Mouse (Mus musculus): Measurements from ENCODE around the gene Tmbim6. TPM values are rescaled to one million over a fixed set of nuclear protein-coding genes. Genes with fewer than 3 reads are reported as not detected.

Gene Tmbim6
- total RNA-seq, 1 experiment from 2014 or later: 813 TPM

DNA sequence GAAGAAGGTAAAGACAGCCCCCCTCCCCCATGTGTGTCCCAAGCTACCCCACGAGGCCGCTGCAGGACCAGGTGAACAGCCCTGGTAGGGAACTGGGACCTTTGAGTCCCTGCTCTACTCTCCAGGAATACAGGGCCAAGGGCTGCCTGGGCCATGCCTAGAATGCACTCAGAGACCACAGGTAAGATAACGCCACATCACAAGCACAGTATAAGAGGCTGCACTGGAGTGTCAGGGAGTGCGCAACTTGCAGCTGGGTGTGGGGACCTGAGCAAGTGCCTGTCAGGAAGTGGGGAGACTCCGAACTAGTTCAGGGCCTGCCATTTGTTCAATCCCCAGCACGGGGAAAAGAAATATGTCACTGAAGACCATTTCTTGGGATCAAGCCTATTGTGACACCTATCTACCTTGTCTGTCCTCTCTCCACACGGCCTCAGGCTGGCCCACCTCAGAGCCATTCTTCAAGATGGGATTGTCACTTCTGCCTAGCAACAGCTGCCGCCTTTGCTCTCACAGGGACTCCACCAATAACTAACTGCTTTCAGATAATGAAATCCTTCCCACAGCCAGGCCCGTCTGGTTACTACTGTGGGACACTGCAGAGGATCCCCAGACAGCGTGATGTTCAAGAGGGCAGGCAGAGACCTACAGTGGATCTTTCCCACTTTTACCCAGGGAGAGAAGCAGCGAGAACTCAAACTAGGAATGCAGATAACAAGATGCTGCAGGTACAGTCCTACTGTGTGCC lies 60.6 kb downstream of the Tmbim6 start:
- DNase-seq: no peak

DNA sequence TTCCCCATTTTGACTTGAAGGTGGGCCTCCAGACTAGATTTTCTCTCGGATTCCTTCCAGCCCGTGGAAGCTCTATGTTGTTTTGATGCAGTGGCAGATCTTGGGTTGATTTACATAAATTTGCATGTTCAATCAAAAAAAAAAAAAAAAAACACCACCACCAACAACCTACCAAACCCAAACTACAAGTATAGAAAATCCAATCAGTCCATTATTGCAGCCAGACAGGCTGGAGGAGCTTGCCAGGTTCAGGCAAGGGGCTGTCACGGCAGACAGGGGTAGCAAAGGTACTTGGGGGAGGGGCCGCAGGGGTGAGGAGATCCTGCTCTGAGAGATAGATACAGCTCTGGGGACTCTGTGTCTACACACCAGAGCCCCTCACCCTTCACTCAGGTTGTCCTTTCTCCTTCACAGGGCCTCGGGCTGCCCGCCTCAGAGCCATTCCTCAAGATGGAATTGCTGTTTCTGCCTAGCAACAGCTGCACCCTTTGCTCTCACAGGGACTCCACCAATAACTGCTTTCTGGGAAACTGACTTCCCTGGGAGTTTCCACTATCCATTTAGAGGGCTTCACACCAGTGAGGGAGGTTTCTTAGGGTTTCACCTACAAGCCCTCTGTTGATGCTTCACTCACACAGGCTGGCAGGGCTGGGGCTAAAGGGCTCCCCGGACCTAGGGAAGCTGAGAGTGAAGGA lies 62.0 kb downstream of the Tmbim6 start:
- DNase-seq: no peak

DNA sequence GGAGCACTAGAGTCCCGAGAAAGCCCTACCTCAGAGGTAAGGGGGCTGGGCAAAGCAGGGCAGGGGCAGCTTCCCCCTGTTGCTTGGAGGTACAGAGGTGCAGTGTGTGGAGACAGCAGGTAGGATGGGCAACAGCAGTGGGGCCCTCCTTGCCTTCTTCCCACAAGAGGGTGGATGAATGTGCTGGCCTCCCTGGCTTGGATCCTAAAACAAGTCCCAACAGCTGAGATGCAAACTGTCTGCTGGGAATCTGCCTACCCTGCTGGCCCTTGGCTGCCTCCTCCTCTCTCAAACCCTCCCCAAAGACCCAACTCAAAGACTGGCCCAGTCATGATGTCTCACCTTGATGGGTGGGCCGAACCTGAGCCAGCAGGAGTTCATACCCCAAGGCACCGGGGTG lies 62.7 kb downstream of the Tmbim6 start:
- DNase-seq: no peak

DNA sequence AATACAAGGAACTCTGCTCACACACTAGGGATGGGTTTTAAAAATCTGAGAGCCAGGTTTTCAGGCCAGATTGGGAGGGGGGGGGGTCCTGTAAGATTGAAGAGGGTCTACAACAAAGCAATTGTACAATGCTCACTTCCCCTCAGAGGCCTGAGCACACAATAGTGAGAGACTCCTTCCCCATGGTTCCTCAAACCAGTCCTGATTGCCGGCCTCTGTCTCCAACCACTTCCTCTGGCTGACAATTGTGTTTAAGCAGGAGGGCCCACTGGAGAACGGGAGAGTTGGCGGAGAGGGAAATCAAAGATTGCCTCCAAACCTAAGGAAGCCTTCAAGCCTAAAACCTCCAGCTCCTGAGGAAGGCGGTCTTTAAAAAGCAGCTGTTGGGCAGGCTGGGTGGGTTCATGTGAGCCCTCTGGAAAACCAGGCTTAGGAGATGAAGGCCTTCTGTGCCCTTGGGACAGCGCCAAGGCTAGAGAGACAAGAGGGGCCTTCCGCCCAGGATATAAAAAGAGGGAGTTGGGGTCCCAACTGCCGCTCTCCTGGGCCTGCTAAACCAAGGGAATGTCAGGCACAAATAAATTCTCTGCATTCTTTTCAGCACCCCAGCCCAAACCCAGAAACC lies 63.8 kb downstream of the Tmbim6 start:
- DNase-seq: no peak

DNA sequence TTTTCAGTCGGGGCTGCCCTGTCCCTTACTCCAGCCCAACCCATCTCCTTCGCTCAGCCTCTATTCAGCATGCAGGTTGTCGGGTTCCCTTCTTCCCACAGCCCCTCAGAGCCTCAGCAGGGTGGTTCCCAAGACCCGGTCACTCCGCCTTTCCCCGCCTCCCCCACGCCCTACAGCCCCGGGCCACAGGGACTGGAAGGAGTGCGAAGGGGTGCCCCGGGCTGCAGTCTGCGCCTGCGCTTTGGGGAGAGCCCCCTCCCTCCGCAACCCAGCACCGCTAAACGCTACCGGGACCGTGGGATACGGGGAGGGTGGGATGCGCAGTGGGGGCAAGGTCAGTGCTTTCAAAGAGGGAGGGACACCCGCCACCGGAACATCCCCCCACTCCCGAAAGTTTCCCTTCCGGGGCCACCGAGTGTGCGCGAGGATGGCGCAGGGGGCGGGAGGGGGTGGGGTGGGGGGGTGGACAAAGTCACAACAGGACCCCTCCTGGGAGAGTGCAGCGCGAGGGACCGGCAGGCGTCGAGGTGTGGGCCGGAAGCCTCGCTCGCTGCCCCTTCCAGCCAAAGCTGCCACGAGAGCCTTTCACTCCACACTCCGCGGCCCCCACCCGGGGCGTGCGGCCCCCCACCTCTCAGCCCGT lies 64.4 kb downstream of the Tmbim6 start:
- DNase-seq: peak; percentile 75

DNA sequence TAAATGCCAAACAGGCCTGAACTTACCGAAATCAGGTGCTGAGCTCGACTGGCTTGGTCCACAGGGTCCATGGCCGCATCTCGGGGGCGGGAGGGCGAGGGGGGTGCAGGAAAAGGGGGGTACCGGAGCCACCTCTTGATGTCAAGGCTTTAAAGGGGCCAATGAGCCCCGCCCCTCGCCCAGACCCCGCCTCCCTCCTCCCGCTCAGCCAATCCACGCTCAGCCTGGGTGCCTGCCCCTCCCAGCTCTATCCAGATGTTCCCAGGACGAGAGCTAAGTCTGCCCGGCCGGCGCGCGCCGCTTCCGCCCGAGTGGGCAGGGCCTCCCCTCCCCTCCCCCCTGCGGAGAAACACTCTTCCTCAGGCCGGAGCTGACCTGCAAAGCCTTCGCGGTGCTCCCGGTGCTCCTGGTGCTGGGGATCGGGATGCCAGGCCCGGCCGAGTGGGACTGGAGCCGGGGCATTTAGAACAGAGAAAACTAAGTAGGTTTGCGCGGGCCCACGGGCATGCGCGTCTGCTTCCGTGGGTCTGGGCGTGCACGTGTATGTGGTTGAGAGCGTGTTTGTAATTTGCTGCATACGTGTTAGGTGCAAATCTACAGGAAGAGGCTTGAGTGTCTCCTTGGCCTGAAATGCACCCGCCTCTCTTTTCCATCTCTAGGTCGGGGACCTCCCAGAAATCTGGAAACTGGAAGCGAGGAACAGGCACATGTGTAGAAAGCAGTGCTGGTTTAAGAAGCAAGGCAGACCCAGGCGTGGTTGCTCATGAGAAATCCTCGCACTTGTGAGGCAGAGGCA lies 65.1 kb downstream of the Tmbim6 start, which contains the start of gene Nckap5l:
TSS of gene Nckap5l (minus strand) at position 143 of the 796 bp plus-strand sequence.
- DNase-seq: peak; percentile 95

Other genes with a start within 250 kb of the Tmbim6 start
- 0.67 and 1.2 TPM in 2 replicates for gene Kcnh3, start 168.0 kb upstream of the Tmbim6 start, total RNA-seq (2021)
- gene Mcrs1, start 140.9 kb upstream of the Tmbim6 start, total RNA-seq (2021): 32.5 and 54.6 TPM in 2 replicates
- 55.2 and 59.6 TPM in 2 replicates for gene Prpf40b, start 97.8 kb upstream of the Tmbim6 start, total RNA-seq (2021)
- gene Fam186b, start 97.0 kb upstream of the Tmbim6 start, total RNA-seq (2021): 2.4 and 4.8 TPM in 2 replicates
- 16.4 and 24.1 TPM in 2 replicates for gene Fmnl3, start 22.4 kb upstream of the Tmbim6 start, total RNA-seq (2021)
- gene Nckap5l, start 64.9 kb downstream of the Tmbim6 start, total RNA-seq (2021): 40.6 and 42.1 TPM in 2 replicates
- 6.2 and 7.7 TPM in 2 replicates for gene Bcdin3d, start 81.8 kb downstream of the Tmbim6 start, total RNA-seq (2021)
- 24.3 TPM in 2 replicates for gene Faim2, start 135.3 kb downstream of the Tmbim6 start, total RNA-seq (2021)
- 0.82 TPM in 1 of 2 replicates, not detected in the other for gene Aqp2, start 186.2 kb downstream of the Tmbim6 start, total RNA-seq (2021)
- gene Aqp5, start 197.9 kb downstream of the Tmbim6 start, total RNA-seq (2021): 1.9 and 3.3 TPM in 2 replicates
- not detected in 2 replicates for gene Aqp6, start 208.5 kb downstream of the Tmbim6 start, total RNA-seq (2021)